Mouse (Mus musculus) lung, postnatal 0 days (tissue): Measurements from ENCODE around the gene Rrp7a.

Source experiments
- CTCF ChIP-seq: IDR thresholded peaks from 2 replicates; pipeline ENCODE4 v1.5.1; 2016; ENCODE audit warnings: antibody characterized with exemption, mild to moderate bottlenecking
- EP300 ChIP-seq: IDR thresholded peaks from 2 replicates; pipeline ENCODE4 v1.6.1; 2016; ENCODE audit warnings: antibody characterized with exemption, mild to moderate bottlenecking, control low read depth

DNA sequence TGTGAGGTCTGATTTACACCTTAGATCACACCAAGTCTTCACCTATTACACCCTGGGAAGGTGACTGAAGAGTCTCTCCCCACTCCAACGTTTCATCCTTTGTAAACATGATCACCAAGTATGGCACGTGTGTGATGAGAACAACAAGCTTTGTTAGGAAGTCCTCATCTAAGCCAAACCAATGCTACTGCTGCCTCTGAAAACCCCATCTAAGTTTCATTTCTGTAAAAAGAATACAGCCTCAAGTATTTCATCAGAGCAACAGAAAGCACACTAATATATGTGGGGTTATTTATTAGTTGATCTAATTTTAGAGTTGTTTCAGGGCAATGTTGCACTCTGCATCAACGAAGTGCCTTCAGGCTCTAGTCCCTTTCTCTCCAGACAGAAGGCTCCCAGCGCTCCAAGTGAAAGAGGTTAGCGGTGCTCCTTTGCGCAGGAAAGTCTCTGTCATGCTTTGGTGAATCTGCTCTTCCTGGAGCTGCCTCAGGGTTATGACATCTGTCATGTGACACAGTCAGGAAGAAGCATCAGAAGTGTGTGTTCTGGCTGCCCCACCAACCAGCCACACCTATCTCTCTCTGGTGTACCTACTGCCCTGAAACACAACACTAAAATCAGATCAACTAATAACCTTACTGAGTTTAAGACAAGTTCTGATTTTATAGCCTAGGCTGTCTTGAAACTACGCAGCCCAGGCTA, 7.1 kb upstream of the Rrp7a start:
- TF ChIP-seq CTCF = no peak
- no peak for TF ChIP-seq EP300
